Mouse (Mus musculus) adrenal gland, adult 2 months (tissue): ENCODE data around the gene Hif3a. TPM values are rescaled to one million over a fixed set of nuclear protein-coding genes. Genes with fewer than 3 reads are reported as not detected.

Experiments used
- DNase-seq: peaks from one replicate; pipeline ENCODE4 v3.0.0; 2021
- polyA plus RNA-seq: library from polyadenylated mRNA; depleted of rRNA; stranded (reverse); fragments of >200 nt; gene quantifications from 2 replicates; pipeline ENCODE4 v1.2.3, GENCODE M21; 2012; rRNA removed
- total RNA-seq, 2 experiments: library from RNA; stranded (reverse); gene quantifications; 2 replicates each; pipeline ENCODE4 v1.2.3; 2021

The Hif3a gene
- total and polyA plus RNA-seq, 3 experiments: 1.6 to 4.0 (median 3.2) TPM

- no peak for DNase-seq
Observed at GRCm38 (mm10) chr7:16992451-16992807, 69.8 kb downstream of the Hif3a start, which contains the start of gene Ccdc8. Gene Ccdc8 (plus strand): TSS chr7:16992708.

- peak; percentile 68 for DNase-seq
Observed at GRCm38 (mm10) chr7:16991681-16992450, 70.4 kb downstream of the Hif3a start.

GRCm38 (mm10) chr7:16990006-16990744, 72.1 kb downstream of the Hif3a start:
- peak; percentile 36 for DNase-seq

GRCm38 (mm10) chr7:16988405-16988804, 73.8 kb downstream of the Hif3a start:
- DNase-seq: peak; percentile 43

DNA sequence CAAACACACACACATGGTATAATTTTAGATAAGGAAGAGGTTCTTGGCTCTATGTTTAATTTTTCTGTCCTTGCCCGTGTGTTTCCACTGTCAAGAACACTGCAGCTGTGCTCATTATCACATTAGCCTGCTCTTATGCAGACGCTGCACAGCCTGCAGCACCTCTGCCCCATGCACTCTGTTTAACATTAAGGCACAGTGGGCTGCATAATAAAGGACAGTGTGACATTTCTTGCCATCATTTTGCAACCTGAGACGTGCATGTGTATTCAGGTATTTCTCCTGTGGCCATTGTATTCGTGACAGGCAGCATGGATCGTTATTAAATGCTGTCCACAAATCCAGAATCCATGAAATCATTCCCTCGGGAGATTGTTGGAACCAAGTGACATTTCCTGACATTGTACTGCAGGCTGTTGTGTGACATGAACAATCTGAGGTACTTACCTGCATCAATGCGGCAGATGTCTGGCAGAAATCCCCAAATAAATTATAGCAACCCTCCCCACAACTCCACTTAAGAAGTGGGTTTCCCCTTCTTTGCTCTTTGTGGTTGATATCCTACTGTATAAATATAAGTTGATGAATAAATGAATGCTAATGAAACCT, 74.6 kb downstream of the Hif3a start:
- no peak for DNase-seq

- DNase-seq: peak; percentile 43
Observed at GRCm38 (mm10) chr7:16982859-16983568, 79.2 kb downstream of the Hif3a start, which contains the start of gene Gm42372. Gene Gm42372 (plus strand): TSS chr7:16983086.

Other genes with a start within 250 kb of the Hif3a start
- 10 to 100 TPM; 58.9 to 64.1 TPM for gene Strn4, start 246.5 kb downstream of the Hif3a start, total RNA-seq
- 121 and 138 TPM in 2 replicates for gene Strn4, start 246.5 kb downstream of the Hif3a start, polyA plus RNA-seq
- gene Fkrp, start 245.7 kb downstream of the Hif3a start, total RNA-seq: 10 to 100 TPM; 23.9 to 29.5 TPM
- 46.3 and 49.6 TPM in 2 replicates for gene Fkrp, start 245.7 kb downstream of the Hif3a start, polyA plus RNA-seq
- gene Prkd2, start 219.5 kb downstream of the Hif3a start, total RNA-seq: 10 to 100 TPM; 16.0 to 18.4 TPM
- gene Prkd2, start 219.5 kb downstream of the Hif3a start, polyA plus RNA-seq: 39.2 and 47.2 TPM in 2 replicates
- 1 to 10 TPM; 2.5 to 5.3 TPM for gene Dact3, start 187.1 kb downstream of the Hif3a start, total RNA-seq
- 16.2 and 22.1 TPM in 2 replicates for gene Dact3, start 187.1 kb downstream of the Hif3a start, polyA plus RNA-seq
- under 1 TPM; 0.43 to 0.69 TPM for gene Gng8, start 170.6 kb downstream of the Hif3a start, total RNA-seq
- gene Gng8, start 170.6 kb downstream of the Hif3a start, polyA plus RNA-seq: 1.0 and 1.7 TPM in 2 replicates
- gene Ptgir, start 155.9 kb downstream of the Hif3a start, total RNA-seq: 1 to 10 TPM in 1 of 2 experiments, under 1 TPM in 1; 0.98 to 3.8 TPM
- gene Ptgir, start 155.9 kb downstream of the Hif3a start, polyA plus RNA-seq: 4.0 and 4.8 TPM in 2 replicates
- gene Calm3, start 138.3 kb downstream of the Hif3a start, total RNA-seq: 100 to 1,000 TPM; 254 to 261 TPM
- 402 and 408 TPM in 2 replicates for gene Calm3, start 138.3 kb downstream of the Hif3a start, polyA plus RNA-seq
- gene Pnmal2, start 117.7 kb downstream of the Hif3a start, total RNA-seq: 10 to 100 TPM; 19.7 to 47.9 TPM
- 9.9 and 10.9 TPM in 2 replicates for gene Pnmal2, start 117.7 kb downstream of the Hif3a start, polyA plus RNA-seq
- gene Pnmal1, start 102.7 kb downstream of the Hif3a start, total RNA-seq: 1 to 10 TPM; 2.6 to 7.2 TPM
- gene Pnmal1, start 102.7 kb downstream of the Hif3a start, polyA plus RNA-seq: 0.45 and 0.57 TPM in 2 replicates
- gene Gm42372, start 79.3 kb downstream of the Hif3a start, total RNA-seq: 1 to 10 TPM; 1.1 to 1.6 TPM
- 0.13 and 0.33 TPM in 2 replicates for gene Gm42372, start 79.3 kb downstream of the Hif3a start, polyA plus RNA-seq
- 10 to 100 TPM; 13.6 to 28.9 TPM for gene Ccdc8, start 69.7 kb downstream of the Hif3a start, total RNA-seq
- gene Ccdc8, start 69.7 kb downstream of the Hif3a start, polyA plus RNA-seq: 7.3 and 7.5 TPM in 2 replicates
- 10 to 100 TPM; 82.2 to 86.0 TPM for gene Ppp5c, start 34.5 kb downstream of the Hif3a start, total RNA-seq
- gene Ppp5c, start 34.5 kb downstream of the Hif3a start, polyA plus RNA-seq: 164 and 179 TPM in 2 replicates
- gene Psg16, start 11.6 kb upstream of the Hif3a start, total RNA-seq: under 1 TPM; 0.35 to 0.58 TPM
- 0.13 and 0.33 TPM in 2 replicates for gene Psg16, start 11.6 kb upstream of the Hif3a start, polyA plus RNA-seq
- not detected for gene Ceacam3, start 87.9 kb upstream of the Hif3a start, total RNA-seq
- gene Ceacam3, start 87.9 kb upstream of the Hif3a start, polyA plus RNA-seq: not detected in 2 replicates
- gene Psg29, start 141.1 kb upstream of the Hif3a start, total RNA-seq: not detected
- gene Psg29, start 141.1 kb upstream of the Hif3a start, polyA plus RNA-seq: not detected in 2 replicates